Mouse (Mus musculus): ENCODE measurements around the gene Inpp4b.

The Inpp4b gene

GRCm38 (mm10) chr8:81478674-81479073 lies 136.3 kb downstream of the Inpp4b start:
- no peak for DNase-seq

- DNase-seq, result no peak
These were observed 141.5 kb downstream of the Inpp4b start for GRCm38 (mm10) chr8:81483834-81484233.

- DNase-seq, result no peak
These were observed 143.3 kb downstream of the Inpp4b start for GRCm38 (mm10) chr8:81485626-81486025.

DNA sequence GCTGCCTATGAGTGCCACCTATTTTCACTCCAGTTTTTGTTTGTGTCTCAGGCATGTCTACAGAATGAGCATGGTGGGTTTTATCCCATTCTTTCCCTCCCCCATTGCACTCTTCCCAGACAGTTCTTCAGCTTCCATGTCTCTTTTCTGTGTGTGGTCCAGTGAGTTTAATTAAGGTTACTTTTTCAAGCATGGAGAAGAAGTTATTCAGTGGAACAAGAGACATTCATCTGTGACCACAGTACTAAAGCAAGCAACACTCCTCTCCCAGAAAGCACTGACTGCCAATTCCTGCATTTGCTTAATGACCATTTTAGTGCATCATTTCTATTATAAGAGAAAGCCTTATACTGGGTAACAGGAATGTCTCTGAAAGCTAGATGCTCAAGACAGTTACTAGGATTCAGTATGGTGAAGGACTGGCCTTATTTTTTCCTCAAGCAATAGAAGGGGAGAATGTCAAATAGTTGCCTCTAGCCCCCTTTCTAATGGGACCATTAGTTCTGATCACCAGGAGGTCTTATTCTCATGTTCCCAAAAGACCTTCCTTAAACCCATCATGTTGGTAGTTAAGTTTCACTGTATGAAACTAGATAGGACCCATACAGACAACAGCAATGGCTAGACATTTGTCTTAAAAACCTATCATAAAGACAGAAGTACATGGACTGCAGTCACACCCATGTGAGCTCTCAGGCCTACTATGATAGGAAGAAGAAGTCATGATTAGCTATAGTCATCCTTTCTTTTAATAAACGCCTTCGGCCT lies 147.7 kb downstream of the Inpp4b start:
- no peak for DNase-seq

DNA sequence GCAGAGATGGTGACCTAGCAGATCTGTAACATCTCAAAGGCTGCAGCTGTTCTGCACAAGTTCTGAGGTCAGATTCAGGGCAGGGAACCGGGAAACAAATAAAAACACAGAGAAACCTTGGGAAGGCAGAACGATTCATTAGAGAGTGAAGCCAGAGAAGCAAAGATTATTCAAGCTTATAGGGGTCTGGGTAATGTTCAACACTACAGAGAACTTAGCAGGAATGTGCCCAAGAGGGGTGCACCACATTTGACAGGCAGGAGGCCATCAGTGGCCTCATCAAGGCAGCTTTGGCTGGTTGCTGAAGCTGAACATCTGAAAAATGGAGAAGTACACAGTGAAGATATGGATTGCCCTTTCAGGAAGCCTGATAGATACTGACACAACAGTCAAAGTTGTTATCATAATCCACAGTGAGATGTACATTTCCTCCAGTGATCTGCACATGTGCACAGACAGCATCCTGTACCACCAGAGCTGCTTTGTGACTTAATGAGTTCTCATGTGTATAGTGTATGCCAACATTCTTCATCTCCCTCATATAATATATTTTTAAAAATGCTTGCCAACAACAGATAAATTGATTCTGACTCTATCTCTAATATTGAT lies 148.8 kb downstream of the Inpp4b start:
- no peak for DNase-seq

GRCm38 (mm10) chr8:81491706-81492204 lies 149.4 kb downstream of the Inpp4b start:
- DNase-seq, result no peak

DNA sequence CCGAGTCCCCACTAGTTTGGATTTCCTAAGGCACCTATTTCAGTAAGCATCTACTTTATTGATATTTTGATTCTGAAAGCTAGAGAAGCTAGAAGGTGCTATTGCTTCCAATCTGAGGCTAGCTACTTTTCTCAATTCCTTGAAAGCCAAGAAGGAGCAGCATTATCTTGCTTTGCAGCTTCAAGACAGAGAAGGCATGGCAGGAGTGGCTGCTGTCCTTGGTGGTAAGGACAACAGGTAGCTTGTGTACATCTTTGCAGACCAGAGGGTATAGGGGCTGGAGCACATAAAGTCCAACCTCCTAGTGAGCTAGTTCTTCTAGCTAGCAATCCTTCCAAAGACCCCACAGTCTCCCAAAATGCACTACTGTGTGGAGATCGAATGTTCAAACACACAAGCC lies 152.5 kb downstream of the Inpp4b start:
- DNase-seq, result no peak

GRCm38 (mm10) chr8:81497646-81498045 lies 155.3 kb downstream of the Inpp4b start:
- DNase-seq, result no peak

DNA sequence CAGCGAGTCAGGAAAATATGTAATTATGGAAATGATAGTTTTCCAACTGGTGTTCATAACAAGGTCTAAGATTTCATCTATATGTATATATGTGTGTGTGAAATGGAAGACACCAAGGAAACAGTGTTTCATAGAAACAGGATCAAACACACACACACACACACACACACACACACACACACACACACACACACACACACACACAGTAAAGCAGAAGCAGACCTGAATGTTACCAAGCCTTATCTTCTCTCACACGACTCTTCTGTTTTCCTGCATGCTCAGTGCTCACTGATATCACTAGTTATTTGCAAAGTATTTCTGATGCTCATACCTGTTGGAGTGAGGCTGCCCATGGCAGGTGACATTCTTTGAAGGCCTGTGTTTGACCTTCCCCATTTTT lies 159.9 kb downstream of the Inpp4b start:
- DNase-seq, result no peak

DNA sequence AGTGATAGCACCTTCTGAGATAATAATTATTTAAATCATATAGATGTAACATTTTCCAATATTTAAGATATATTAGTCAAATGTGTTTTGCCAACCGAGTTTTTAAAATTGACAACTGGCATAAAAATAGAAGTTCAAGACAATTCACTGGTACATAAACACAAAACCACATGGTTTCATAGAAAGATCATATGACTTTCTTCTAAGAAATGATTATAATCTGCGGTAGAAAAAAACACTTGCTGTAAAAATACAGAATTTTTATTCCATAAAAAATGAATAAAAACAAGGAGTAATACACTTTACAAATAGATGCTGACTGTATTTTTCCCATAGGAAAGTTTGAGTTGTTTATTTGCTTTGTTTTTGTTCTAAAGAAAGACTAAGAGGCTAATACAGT lies 160.6 kb downstream of the Inpp4b start:
- DNase-seq, result no peak

- DNase-seq, result no peak
These were observed 170.5 kb downstream of the Inpp4b start for GRCm38 (mm10) chr8:81512826-81513225.

GRCm38 (mm10) chr8:81514425-81514824 lies 172.1 kb downstream of the Inpp4b start:
- DNase-seq, result no peak

- DNase-seq, result peak; percentile 31 to 39
These were observed 179.7 kb downstream of the Inpp4b start for GRCm38 (mm10) chr8:81522085-81522484.

GRCm38 (mm10) chr8:81524561-81524960 lies 182.2 kb downstream of the Inpp4b start:
- DNase-seq, result no peak

GRCm38 (mm10) chr8:81527661-81528060 lies 185.3 kb downstream of the Inpp4b start:
- DNase-seq, result no peak

- no peak for DNase-seq
These were observed 196.0 kb downstream of the Inpp4b start for GRCm38 (mm10) chr8:81538310-81538709.

GRCm38 (mm10) chr8:81558550-81558949 lies 216.2 kb downstream of the Inpp4b start:
- DNase-seq, result no peak

DNA sequence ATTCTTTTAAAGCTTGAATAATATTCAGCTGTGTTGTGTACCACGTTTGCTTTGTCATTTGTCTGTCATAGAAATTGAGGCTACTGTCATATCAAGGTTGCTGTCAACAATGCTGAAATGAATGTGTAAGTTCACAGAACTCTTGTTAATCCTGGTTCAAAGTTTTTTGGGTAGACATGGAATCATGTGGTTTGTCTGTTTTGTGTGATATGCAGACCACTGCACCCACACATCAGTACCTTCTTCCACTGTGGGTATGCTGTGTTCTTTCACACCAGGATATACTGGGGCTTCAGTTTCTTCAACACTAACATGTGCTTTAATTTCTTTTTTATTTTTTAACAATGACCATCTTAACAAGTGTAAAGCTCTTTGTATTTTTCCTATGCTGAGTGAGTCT lies 220.0 kb downstream of the Inpp4b start:
- DNase-seq, result no peak

DNA sequence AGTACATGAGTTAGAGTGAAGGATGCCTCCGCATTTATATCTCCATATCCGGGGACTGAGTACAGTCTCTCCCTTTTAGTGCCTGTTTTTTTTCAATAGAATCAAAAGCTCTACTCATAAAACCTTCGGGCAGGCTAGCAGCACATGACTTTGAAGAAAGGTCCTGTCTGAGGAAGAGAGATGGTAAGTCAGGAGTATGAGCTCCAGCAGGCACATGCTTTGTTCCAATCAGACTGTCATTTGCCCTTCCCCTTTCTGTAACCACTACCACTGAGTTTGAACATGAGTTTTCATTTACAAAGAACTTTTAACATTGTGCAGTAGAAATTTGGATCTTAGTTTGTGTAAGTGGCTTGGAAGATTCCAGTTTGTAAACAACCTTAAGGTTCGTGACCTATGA lies 223.1 kb downstream of the Inpp4b start:
- no peak for DNase-seq

DNA sequence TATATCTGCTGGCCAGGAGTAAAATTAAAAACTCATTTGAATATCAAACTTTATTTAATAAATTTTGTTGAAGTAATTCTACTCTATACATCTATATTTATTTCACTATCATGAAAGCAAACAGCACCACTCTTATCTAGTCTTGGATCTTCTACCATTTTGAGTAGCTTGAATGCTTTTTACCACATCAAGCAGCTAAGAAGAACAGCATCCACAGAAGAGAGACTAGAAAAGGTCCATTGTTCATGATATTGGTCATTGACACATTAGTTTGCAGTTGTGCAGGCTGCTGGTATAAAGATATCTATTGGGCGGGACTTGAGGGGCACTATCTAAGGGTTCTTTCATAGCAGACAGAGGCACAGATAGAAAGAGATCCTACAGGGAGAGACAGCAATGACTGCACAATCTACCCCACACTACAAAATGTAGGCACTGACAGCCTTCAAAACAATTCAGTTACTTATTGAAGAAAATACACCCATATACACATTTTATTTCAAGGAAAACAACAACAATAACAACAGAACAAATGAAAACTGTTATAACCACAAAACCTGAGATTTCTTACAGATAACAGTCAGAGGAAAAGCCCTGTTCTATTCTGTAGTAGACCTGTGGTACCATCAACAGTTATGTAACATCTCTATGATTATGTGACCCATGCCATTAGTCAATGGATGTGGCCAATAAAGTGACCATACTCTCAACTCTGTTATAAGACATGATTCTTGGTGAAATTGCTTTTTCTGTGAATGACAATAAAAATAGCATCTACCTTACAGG lies 230.2 kb downstream of the Inpp4b start:
- DNase-seq, result no peak

GRCm38 (mm10) chr8:81575268-81575917 lies 233.0 kb downstream of the Inpp4b start:
- DNase-seq, result no peak

GRCm38 (mm10) chr8:81578951-81579350 lies 236.6 kb downstream of the Inpp4b start:
- no peak for DNase-seq

DNA sequence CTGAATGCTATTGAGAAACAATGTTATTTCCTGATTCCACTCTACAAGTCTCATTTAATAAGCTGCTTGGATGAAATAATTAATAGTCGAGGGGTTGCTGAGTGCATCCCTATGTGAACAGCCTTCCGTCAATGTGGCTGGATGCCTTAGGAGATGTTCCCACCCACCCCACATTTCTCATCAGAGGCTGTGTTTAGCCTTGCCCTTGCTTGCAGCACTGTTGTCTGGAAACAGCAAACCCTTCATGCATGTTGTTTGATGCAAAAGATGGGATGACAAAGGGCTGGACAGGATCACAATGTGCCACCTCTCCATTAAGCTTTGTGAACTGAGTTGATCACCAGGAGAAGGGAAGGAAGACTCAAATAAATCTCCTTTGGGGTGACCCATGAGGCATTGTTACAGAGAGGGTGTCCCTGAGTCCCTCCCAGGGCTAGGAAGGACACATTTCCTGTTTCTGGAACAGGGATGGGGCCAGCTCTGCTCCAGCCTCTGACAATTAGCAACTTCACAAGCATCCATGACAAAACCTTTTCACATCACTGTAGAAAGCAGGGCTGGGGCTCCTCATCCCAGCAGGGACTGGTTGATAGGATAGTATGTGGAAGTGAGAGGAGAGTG lies 239.6 kb downstream of the Inpp4b start:
- DNase-seq, result no peak
